Mouse (Mus musculus): ENCODE results near the gene Sel1l. TPM values are rescaled to one million over a fixed set of nuclear protein-coding genes. Genes with fewer than 3 reads are reported as not detected.
"Not testable (repeated sequence)": the region's sequence is repeated elsewhere in the genome, so short reads cannot be mapped to it uniquely, and the experiment has no call there.

Sel1l gene
- total RNA-seq, 2 experiments from 2014 or later, result 56.8 to 59.6 TPM

- peak; percentile 63 for DNase-seq
These were observed 33.0 kb downstream of the Sel1l start for GRCm38 (mm10) chr12:91815990-91816389.

- no peak for DNase-seq
These were observed 33.4 kb downstream of the Sel1l start for GRCm38 (mm10) chr12:91815552-91815951.

GRCm38 (mm10) chr12:91808911-91809310, 40.0 kb downstream of the Sel1l start:
- DNase-seq, result no peak

- DNase-seq, result no peak
These were observed 41.2 kb downstream of the Sel1l start for GRCm38 (mm10) chr12:91807761-91808160.

- DNase-seq, result no peak
These were observed 41.9 kb downstream of the Sel1l start for GRCm38 (mm10) chr12:91807095-91807494.

GRCm38 (mm10) chr12:91804262-91804661, 44.7 kb downstream of the Sel1l start:
- DNase-seq, result no peak

GRCm38 (mm10) chr12:91803207-91803932, 45.6 kb downstream of the Sel1l start:
- DNase-seq, result no peak

GRCm38 (mm10) chr12:91802586-91803206, 46.3 kb downstream of the Sel1l start:
- no peak for DNase-seq

- DNase-seq, result no peak
These were observed 48.0 kb downstream of the Sel1l start for GRCm38 (mm10) chr12:91800861-91801385.

- no peak for DNase-seq
These were observed 49.1 kb downstream of the Sel1l start for GRCm38 (mm10) chr12:91799821-91800335.

- no peak for DNase-seq
These were observed 49.6 kb downstream of the Sel1l start for GRCm38 (mm10) chr12:91799379-91799773.

- no peak for DNase-seq
These were observed 50.1 kb downstream of the Sel1l start for GRCm38 (mm10) chr12:91798720-91799378.

GRCm38 (mm10) chr12:91796774-91797173, 52.2 kb downstream of the Sel1l start:
- no peak for DNase-seq

- no peak for DNase-seq
These were observed 55.7 kb downstream of the Sel1l start for GRCm38 (mm10) chr12:91793266-91793665.

- no peak for DNase-seq
These were observed 57.1 kb downstream of the Sel1l start for GRCm38 (mm10) chr12:91791822-91792221.

- DNase-seq, result peak; percentile 75
These were observed 59.2 kb downstream of the Sel1l start for GRCm38 (mm10) chr12:91789801-91790200.

- DNase-seq, result not testable (repeated sequence)
These were observed 60.5 kb downstream of the Sel1l start for GRCm38 (mm10) chr12:91788446-91788845.

- no peak for DNase-seq
These were observed 61.0 kb downstream of the Sel1l start, which contains the start of gene Ston2 for GRCm38 (mm10) chr12:91787959-91788437. Gene Ston2 (minus strand): TSS chr12:91788387.

- DNase-seq, result peak; percentile 84
These were observed 62.6 kb downstream of the Sel1l start for GRCm38 (mm10) chr12:91786355-91786754.

- no peak for DNase-seq
These were observed 67.5 kb downstream of the Sel1l start for GRCm38 (mm10) chr12:91781432-91781831.

- no peak for DNase-seq
These were observed 68.4 kb downstream of the Sel1l start for GRCm38 (mm10) chr12:91780531-91780930.

GRCm38 (mm10) chr12:91779004-91779365, 70.0 kb downstream of the Sel1l start:
- peak; percentile 80 for DNase-seq

Data from heart, postnatal 4 days (tissue).